Mouse (Mus musculus): ENCODE data around the gene Unc5c. TPM values are rescaled to one million over a fixed set of nuclear protein-coding genes. Genes with fewer than 3 reads are reported as not detected.

The Unc5c gene
- polyA plus RNA-seq, 1 experiment: 3.6 TPM

DNA sequence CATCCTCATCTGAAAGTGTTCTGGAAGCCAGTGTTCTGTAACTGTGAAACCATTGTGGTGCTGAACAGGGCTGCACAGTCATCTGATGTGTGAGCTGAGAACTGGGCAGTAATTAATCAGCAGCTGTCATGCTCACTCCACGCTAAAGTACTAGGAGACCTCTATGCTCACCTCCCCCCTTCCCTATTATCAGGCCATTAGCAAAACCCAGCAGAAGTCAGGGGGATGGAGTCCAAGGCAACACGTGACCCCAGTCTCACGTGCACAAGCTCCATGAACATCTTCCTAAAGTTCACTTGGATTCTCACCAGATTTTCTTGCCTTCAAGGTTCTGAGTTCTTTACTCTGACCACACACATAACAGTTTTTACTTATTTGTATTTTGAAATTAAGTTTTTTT is 11.7 kb downstream of the Unc5c start:
- TF ChIP-seq CTCF (IDR thresholded peaks at IDR 0.05; ENCODE audit: insufficient read depth, low read length) (no peak), POLR2A (IDR thresholded peaks at IDR 0.05; ENCODE audit: borderline replicate concordance, extremely low read depth, low read depth, low read length) (no peak)
- WGBS: 35% methylated on average over 3 of the region's 3 CpGs
- Histone ChIP-seq H3K4me1 (ENCODE audit: control insufficient read depth, insufficient read depth, low read length) (no peaks in the 10 kb centered on the region), H3K4me3 (replicated peaks; ENCODE audit: extremely low read depth, low read depth, low read length) (no peak overlapping the region)
- no peak for DNase-seq

DNA sequence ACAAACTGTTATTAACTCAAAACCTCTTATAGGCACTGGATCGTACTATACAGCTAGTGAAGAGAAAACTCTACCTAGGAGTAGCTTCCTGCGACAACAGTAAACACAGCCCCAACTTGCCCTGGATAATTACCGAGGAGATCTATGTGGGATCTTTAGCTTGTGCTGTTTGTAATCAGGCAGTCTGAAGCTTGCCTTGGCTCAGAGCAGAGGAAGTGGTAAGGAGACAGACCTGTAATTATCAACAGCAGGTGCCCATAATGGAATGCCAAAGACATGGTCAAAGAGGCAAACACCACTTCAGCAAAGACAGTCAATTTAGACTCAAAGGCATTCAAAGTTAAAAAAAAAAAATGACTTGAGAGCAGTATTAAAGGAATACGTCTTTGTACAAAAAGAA is 17.4 kb downstream of the Unc5c start:
- TF ChIP-seq CTCF (IDR thresholded peaks at IDR 0.05; ENCODE audit: insufficient read depth, low read length) (no peak), POLR2A (IDR thresholded peaks at IDR 0.05; ENCODE audit: borderline replicate concordance, extremely low read depth, low read depth, low read length) (no peak)
- WGBS: 72% methylated on average over 4 of the region's 4 CpGs
- no peaks in the 10 kb centered on the region for H3K4me1 ChIP-seq (ENCODE audit: control insufficient read depth, insufficient read depth, low read length)
- no peak for DNase-seq
- H3K4me3 ChIP-seq (replicated peaks; ENCODE audit: extremely low read depth, low read depth, low read length): no peak overlapping the region

DNA sequence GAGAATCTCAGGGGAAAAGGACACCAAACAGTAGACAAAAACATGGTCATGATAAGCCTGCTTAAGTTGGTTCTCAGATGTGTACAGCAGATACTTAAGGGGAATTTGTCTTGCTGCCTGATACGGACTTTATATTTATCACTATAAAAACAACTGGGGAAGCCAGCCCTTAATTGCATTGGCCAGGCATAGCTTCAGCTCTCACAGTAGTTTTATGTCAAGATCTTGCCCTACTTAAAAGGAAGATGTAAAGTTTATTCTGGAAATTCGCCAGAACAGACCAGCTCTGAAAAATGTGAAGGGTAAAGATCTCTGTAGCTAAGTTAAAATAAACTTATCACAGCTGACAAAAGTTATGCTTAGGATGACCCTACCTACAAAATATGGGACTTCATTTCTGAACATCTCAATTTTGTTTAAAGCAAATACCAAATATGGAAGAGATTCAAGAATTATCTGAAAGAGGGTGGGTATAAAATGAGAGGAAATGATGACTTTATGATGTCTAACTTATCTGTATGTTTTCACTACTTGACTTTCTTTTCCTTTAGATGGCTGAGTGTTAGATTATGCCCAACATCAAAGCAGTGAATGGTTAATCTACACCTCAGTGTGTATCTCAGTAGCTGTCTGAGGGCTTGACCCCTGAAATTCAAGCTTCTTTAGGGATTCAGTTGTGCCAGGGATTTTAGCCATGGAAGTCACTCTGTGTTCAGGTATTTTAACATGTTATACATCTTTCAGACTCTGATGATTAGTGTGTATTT is 18.8 kb downstream of the Unc5c start:
- H3K4me3 ChIP-seq (replicated peaks; ENCODE audit: extremely low read depth, low read depth, low read length): no peak overlapping the region
- TF ChIP-seq CTCF (IDR thresholded peaks at IDR 0.05; ENCODE audit: insufficient read depth, low read length): no peak
- TF ChIP-seq POLR2A (IDR thresholded peaks at IDR 0.05; ENCODE audit: borderline replicate concordance, extremely low read depth, low read depth, low read length): no peak
- 30% methylated on average over 2 of the region's 2 CpGs for WGBS
- no peak for DNase-seq
- no peaks in the 10 kb centered on the region for H3K4me1 ChIP-seq (ENCODE audit: control insufficient read depth, insufficient read depth, low read length)

DNA sequence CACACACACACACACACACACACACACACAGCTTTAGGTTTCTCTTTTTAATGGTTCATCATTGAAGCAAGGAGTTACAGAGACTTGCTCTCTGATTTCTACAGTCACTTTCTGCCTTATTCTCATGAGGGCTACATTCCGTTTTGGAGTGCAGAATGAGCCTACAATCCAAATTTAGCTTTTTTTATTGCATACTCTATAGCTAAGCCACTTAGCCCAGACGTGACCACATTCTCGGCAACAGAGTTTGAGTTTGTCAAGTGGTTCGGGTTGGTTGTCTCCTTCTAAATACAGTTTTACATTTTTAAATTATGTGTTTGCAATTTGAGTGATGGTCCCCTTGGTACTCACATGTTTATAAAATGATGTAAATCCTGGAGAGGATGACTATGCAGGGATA is 20.2 kb downstream of the Unc5c start:
- TF ChIP-seq CTCF (IDR thresholded peaks at IDR 0.05; ENCODE audit: insufficient read depth, low read length) (no peak), POLR2A (IDR thresholded peaks at IDR 0.05; ENCODE audit: borderline replicate concordance, extremely low read depth, low read depth, low read length) (no peak)
- no peaks in the 10 kb centered on the region for H3K4me1 ChIP-seq (ENCODE audit: control insufficient read depth, insufficient read depth, low read length)
- DNase-seq: no peak
- H3K4me3 ChIP-seq (replicated peaks; ENCODE audit: extremely low read depth, low read depth, low read length): no peak overlapping the region
- 54% methylated on average over 4 of the region's 4 CpGs for WGBS

DNA sequence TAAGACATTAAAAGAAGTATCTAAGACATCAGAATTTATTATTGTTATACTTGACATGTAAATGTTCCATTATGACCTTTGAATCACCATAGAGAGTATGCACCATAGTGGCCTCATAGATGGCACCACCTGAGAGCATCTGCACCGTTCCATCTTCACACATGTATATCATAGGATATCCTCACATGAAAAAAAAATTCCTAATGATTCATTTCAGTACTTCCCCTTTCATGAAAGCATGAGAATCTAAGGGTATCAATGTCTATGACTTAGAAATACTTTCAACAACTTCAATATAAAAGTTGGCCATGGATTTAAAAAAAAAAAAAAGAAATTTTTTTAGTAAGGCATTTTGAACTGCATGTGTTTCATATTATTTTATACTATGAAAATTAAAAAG is 25.6 kb downstream of the Unc5c start:
- H3K4me1 ChIP-seq (ENCODE audit: control insufficient read depth, insufficient read depth, low read length): no peaks in the 10 kb centered on the region
- no peak overlapping the region for H3K4me3 ChIP-seq (replicated peaks; ENCODE audit: extremely low read depth, low read depth, low read length)
- DNase-seq: no peak
- WGBS: 84% methylated on average over 1 of the region's 1 CpGs
- TF ChIP-seq POLR2A (IDR thresholded peaks at IDR 0.05; ENCODE audit: borderline replicate concordance, extremely low read depth, low read depth, low read length) (no peak), CTCF (IDR thresholded peaks at IDR 0.05; ENCODE audit: insufficient read depth, low read length) (no peak)

DNA sequence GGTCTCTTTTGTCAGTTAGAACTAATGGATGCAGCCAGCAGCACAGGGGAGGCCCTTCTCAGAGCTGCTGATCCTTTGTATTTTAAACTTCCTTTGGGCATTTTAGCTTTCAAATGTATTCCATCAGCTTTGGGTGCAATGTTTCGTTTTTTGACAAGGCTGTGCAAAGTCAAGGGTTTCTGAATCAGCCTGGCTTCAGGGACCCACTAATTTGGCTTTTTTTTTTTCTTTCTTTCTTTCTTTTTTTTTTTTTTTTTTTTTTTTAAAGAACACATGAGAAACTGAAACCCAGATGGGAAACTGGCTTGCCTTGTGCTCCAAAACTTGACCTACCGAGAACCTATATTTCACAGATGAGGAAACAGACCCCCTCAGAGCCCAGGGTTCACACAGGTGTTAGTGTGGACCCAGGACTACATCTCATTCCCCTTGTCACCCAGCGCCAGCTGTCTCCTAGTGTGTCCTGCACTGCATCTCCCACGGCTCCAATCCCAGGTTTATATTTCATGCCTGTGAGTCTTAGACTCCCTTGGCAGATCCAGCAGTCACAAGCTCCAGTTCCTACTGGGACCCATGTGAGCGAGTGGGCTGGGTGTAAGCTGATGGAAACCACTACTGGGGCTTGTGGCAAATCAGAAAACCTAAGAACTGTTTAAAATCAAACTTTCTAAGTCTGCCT is 26.4 kb downstream of the Unc5c start:
- no peak for DNase-seq
- no peak for TF ChIP-seq CTCF (IDR thresholded peaks at IDR 0.05; ENCODE audit: insufficient read depth, low read length)
- no peak for TF ChIP-seq POLR2A (IDR thresholded peaks at IDR 0.05; ENCODE audit: borderline replicate concordance, extremely low read depth, low read depth, low read length)
- peak overlapping the region; percentile 13 for H3K4me3 ChIP-seq (replicated peaks; ENCODE audit: extremely low read depth, low read depth, low read length)
- WGBS: 42% methylated on average over 5 of the region's 5 CpGs
- H3K4me1 ChIP-seq (ENCODE audit: control insufficient read depth, insufficient read depth, low read length): no peaks in the 10 kb centered on the region

DNA sequence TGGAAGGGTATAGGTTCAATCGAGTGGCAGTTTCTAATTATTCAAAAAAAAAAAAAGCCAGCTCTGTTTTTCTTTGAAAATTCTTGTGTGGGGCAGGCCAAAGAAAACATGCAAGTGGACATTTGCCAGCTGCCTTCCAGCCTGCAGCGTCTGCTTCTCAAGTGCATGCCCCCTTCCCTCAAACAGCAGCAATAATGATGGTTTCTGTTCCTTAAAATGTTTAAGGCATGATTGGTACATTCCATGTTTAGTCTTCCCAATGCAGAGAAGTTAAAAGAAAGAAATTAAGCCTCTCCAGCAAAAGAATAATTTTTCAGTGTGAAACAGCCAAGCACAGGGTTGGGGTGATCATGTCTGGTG is 26.9 kb downstream of the Unc5c start:
- no peak for DNase-seq
- Histone ChIP-seq H3K4me1 (ENCODE audit: control insufficient read depth, insufficient read depth, low read length) (no peaks in the 10 kb centered on the region), H3K4me3 (replicated peaks; ENCODE audit: extremely low read depth, low read depth, low read length) (no peak overlapping the region)
- 18% methylated on average over 2 of the region's 2 CpGs for WGBS
- no peak for TF ChIP-seq CTCF (IDR thresholded peaks at IDR 0.05; ENCODE audit: insufficient read depth, low read length)
- TF ChIP-seq POLR2A (IDR thresholded peaks at IDR 0.05; ENCODE audit: borderline replicate concordance, extremely low read depth, low read depth, low read length): no peak

DNA sequence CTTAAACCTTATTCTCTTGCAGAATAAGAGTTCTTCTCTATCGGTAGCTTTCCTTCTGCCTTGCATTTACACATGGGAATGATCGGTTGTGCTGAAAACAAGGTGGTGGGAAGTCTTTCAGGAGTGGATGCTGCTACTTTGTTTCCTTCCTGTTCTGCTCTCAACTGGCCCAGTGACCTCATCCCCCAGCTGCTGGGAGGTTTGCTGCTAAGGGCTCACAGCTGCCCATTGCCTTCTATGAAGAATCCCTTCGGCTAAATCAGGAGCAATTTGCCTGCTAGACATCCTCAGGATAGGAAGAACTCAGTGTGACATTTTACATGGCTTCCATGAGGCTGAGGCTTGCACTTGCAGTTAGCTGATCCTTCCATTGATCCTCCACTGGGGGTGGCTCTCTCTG is 28.0 kb downstream of the Unc5c start:
- Histone ChIP-seq H3K4me3 (replicated peaks; ENCODE audit: extremely low read depth, low read depth, low read length) (no peak overlapping the region), H3K4me1 (ENCODE audit: control insufficient read depth, insufficient read depth, low read length) (no peaks in the 10 kb centered on the region)
- WGBS: 40% methylated on average over 3 of the region's 3 CpGs
- DNase-seq: no peak
- TF ChIP-seq POLR2A (IDR thresholded peaks at IDR 0.05; ENCODE audit: borderline replicate concordance, extremely low read depth, low read depth, low read length): no peak
- TF ChIP-seq CTCF (IDR thresholded peaks at IDR 0.05; ENCODE audit: insufficient read depth, low read length): no peak

DNA sequence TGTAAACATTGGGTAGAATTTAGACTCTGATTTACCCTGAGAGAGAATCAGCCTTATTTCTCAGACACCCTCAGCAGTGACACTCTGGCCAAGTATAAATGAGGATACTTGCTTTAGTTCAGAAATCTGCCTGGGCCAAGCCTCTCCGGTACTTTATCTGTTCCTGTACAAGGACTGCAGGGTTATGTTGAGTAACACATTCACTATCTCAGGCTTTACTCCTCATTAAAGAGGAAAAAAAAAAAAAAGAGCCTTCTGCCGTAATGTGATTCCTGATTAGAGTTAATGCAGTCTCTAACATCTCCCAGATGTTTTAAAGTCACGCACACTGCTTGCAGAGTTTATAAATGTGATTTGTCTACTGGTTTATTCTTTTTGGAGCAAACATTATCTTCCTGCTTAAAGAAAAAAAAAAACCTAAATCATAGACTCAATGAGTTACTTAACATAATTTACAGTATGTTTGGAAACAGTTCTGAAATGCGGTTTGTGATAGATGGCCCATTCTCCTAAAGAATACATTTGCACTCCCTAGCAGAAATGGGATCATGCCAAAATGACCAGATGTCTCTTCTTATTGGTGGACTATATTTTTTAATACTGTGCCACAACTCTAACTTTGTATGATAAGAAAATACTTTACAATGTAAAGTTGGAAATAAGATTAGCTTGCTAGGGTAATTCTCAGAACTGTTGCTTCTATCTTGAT is 33.5 kb downstream of the Unc5c start:
- TF ChIP-seq POLR2A (IDR thresholded peaks at IDR 0.05; ENCODE audit: borderline replicate concordance, extremely low read depth, low read depth, low read length): no peak
- TF ChIP-seq CTCF (IDR thresholded peaks at IDR 0.05; ENCODE audit: insufficient read depth, low read length): no peak
- H3K4me3 ChIP-seq (replicated peaks; ENCODE audit: extremely low read depth, low read depth, low read length): no peak overlapping the region
- no peaks in the 10 kb centered on the region for H3K4me1 ChIP-seq (ENCODE audit: control insufficient read depth, insufficient read depth, low read length)
- 44% methylated on average over 4 of the region's 4 CpGs for WGBS
- no peak for DNase-seq

All from lung, adult 2 months (tissue).